Mouse (Mus musculus) C2C12 (cell line): Measurements from ENCODE around the gene Zbtb49.

Experiments used
- CTCF ChIP-seq: IDR thresholded peaks from one replicate; pipeline ENCODE4 v1.5.1; 2011; ENCODE audit not compliant: control insufficient read depth, insufficient read depth, insufficient read length
- MYOD1 ChIP-seq: IDR thresholded peaks from one replicate; pipeline ENCODE4 v1.6.1; 2011; ENCODE audit warnings: low read depth; ENCODE audit not compliant: control insufficient read depth, insufficient read length
- USF1 ChIP-seq: IDR thresholded peaks from one replicate; pipeline ENCODE4 v1.6.1; 2011; ENCODE audit warnings: low read depth, mild to moderate bottlenecking, control low read depth, moderate library complexity

GRCm38 (mm10) chr5:38208985-38209384 is 11.3 kb downstream of the Zbtb49 start:
- TF ChIP-seq CTCF (no peak), USF1 (no peak), MYOD1 (no peak)
